Mouse (Mus musculus) R1 (cell line): Measurements from ENCODE around the gene Gm17720.
"Not testable (repeated sequence)": the region's sequence is repeated elsewhere in the genome, so short reads cannot be mapped to it uniquely, and the experiment has no call there.

Experiments used
- DNase-seq: peaks from one replicate; pipeline ENCODE4 v3.0.0-alpha.2; 2018; ENCODE audit warnings: low read depth, low spot score

Gene Gm17720

GRCm38 (mm10) chr8:110039659-110040058 is 62.9 kb downstream of the Gm17720 start, which contains the start of gene Chst4:
TSS of gene Chst4 (minus strand) at chr8:110039740.
- DNase-seq, result no peak

GRCm38 (mm10) chr8:110039216-110039615 is 63.3 kb downstream of the Gm17720 start:
- no peak for DNase-seq

GRCm38 (mm10) chr8:110036156-110036555 is 66.4 kb downstream of the Gm17720 start:
- DNase-seq, result no peak

DNA sequence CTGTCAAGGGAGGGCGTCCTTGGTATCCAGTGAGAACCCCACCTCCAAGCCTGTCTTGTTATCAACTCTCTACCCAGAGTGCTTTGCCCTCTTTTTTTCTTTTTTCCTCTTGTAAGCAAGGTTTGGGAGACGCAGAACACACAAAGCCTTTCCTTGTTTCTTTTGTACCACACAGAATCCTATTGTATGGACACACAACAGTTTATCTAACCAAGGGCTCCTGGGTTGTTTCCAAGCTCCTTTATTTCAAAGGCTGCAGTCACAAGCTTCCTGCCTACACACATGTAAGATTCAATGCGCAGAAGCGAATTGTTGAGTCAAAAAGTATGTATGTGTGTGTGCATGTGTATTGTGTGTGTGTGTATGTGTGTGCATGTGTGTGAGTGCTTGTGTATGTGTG is 68.2 kb downstream of the Gm17720 start:
- no peak for DNase-seq

- not testable (repeated sequence) for DNase-seq
Observed at GRCm38 (mm10) chr8:110033771-110034170, 68.8 kb downstream of the Gm17720 start.
